Mouse (Mus musculus): ENCODE data around the gene Wwox.

The Wwox gene

DNA sequence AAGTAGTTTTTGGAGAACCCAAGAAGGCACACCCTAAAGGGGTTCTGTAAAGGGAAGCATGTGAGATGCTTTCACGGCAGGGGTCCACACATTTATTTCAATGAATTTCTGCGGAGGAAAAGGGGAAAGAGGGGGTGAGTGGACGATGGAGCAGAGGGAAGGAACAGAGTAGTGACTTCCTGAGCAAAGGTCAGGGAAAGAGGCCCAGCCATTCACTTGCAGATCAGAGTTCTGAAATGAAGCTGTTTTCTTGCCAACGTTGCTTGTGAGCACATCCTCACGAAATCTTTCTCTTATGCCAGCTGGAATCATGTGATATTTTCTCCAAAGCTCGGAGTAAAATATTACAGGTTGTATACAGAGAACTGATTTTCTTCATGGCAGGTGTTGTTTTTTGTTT lies 164.1 kb downstream of the Wwox start:
- no peak for DNase-seq

GRCm38 (mm10) chr8:114604315-114604714 lies 164.9 kb downstream of the Wwox start:
- DNase-seq, result no peak

DNA sequence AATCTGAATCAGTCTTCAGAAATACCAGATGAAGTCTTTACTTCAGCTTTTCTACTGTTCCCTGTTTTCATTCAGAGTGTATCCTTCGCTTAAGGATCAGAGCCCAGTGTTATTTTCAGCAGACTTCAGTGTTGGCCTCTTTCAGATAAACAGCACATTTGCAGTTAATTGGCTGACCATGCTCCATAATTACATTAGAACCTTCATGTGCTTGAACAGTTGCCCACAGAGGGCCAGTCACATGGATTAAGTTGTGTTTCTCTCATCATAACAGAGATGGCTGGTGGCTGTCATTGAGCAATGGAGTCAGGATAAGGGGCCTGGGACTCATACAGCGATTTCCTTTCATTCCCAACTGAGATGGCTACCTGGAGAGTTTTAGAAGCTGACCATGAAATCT lies 166.2 kb downstream of the Wwox start:
- DNase-seq, result no peak

GRCm38 (mm10) chr8:114609330-114609729 lies 169.9 kb downstream of the Wwox start:
- DNase-seq, result no peak

GRCm38 (mm10) chr8:114611075-114611474 lies 171.6 kb downstream of the Wwox start:
- no peak for DNase-seq

DNA sequence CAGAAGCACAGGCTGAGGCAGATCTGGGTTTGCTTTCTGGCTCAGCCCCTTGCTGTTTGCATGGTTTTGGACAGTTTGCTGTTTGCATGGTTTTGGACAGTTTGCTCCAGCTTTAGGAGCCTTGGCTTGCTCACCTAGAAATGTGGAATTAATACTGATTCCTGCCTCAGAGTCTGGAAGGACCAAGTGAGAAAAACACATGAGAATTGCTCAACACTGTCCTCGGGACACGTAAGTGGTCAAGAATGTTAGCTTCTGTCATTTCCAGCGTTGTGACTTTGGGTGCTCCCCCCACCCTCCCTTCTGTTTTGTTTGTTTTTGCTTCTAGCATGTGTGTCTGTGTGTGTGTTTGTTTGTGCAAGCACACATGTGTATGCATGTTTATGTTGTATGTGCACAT lies 172.6 kb downstream of the Wwox start:
- DNase-seq, result no peak

DNA sequence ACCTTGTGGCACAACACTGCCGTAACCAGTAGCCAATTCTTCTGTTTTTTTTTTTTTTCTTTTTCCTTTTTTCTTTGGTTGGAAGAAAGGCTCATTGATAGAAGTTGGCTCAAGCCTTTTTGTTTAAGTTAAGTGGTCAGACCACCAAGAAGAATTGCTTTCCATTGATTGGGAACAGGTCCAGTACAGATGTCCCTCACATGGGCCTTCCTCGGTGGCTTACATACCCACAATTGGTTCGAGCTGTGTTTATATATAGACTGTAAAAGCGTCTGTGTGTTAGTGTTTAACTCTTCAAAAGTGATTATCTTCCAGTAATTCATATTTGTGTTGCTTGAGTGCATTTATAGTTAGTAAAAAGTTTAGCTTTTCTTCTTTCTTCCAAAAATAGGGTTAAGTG lies 176.0 kb downstream of the Wwox start:
- no peak for DNase-seq

- DNase-seq, result no peak
Observed at GRCm38 (mm10) chr8:114615908-114616307, 176.5 kb downstream of the Wwox start.

- no peak for DNase-seq
Observed at GRCm38 (mm10) chr8:114618908-114619508, 179.6 kb downstream of the Wwox start.

- no peak for DNase-seq
Observed at GRCm38 (mm10) chr8:114625402-114625801, 185.9 kb downstream of the Wwox start.

DNA sequence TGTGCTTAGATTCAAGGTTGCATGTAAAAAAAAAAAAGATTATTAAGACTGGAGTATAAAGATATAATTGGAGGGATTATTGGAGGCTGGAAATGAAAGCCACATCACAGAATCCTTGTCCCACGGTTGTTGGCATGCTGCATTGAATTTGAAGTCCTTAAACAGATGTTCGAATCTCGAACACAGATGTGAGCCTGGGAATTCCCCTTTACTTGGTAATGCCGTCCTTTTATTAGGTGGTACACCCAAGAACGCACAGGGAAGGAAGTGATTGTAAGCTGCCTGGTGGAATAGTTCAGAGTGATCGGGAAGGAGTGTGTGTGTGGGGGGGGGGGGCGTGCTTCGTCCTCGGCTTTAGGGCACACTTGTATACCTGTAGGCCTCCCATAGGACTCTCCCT lies 187.4 kb downstream of the Wwox start:
- no peak for DNase-seq

GRCm38 (mm10) chr8:114629719-114630118 lies 190.3 kb downstream of the Wwox start:
- no peak for DNase-seq

- DNase-seq, result no peak
Observed at GRCm38 (mm10) chr8:114631087-114631486, 191.6 kb downstream of the Wwox start.

DNA sequence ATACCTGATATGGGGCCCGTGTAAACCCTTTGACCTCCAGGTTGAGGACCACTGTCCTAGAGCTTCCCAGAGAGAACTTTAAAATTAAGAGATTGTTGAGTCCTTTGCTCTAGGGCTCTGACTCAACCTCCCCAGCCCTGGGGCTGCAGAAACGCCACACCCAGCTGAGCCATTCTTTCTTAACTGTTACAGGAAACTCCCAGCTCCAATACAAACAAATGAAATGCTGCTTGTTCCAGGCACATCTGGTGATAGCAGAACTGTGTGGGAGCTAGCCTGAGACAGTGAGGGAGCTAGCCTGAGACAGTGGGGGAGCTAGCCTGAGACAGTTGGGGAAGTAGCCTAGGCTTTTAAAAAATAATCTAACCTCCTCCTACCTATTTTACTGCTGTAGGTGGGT lies 194.7 kb downstream of the Wwox start:
- no peak for DNase-seq

DNA sequence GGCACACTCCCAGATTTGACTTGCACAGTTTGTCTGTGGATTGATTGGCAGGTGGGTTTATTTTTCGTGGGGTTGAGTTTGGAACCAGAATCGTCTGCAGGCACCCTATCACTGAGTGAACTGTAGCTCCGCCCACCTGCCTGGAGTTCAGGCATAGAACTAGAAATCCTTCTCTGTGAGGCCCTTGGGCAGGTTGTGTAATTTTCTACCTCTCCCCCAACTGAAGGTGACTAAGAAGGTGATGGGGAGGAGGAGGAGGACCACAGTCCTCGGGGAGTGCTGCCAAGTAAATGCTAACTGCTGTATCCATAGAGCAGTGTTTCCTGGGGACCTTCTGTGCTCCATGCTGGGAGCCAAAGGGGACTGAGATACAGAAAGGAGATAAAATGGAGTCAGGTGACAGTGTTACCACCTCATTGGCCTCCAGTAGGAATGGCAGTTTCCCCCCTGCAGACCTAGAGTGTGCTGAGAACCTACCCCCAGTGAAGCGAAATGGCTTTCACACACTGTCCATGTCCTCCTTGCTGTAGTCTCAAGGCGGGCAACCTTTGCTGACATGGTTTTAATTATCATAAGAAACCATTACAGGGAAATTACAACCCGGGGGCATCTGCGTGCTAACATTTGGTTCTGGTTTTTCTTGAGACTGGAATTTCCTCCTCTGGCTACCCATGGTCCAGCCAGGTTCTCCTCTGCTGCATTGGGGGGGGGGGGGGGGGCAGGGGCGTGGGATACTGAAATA lies 195.4 kb downstream of the Wwox start:
- DNase-seq, result no peak

DNA sequence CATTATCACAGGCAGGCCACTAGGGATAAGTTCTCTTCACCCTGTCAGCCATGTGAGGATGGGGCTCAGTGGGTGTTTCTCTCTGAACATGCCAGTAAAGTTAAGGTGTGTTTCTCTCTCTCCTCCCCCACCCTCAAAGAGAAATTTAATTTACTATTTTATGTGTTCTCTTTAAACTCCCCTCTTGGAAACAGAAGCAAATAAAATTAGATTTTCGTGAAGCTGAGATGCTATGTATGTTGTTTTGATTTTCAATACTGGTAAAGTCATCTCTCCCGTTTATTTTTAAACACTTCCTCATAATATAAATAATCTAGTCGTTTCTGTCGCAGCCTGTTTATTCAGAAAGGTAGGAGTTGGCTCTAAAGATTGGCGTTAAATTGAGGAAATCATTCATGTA lies 196.9 kb downstream of the Wwox start:
- no peak for DNase-seq

DNA sequence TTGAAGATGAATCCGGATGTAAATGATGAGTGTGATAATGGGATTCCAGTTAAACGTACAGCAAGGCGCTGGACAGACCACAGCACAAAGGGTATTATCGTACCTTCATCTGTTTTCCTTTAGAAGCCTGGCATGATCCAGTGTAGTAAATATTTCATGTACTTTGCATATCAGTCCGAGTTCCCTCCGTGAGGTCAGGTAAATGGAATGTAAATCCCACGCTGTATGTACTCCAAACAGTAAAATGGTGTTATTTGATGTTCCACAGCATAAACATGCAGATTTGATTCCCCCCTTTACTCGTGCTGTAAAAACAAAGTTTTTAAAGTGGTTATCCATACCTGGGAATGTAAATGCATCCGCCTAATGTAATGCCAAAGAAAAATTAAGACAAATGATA lies 202.4 kb downstream of the Wwox start:
- no peak for DNase-seq

GRCm38 (mm10) chr8:114650789-114651188 lies 211.3 kb downstream of the Wwox start:
- DNase-seq, result no peak

GRCm38 (mm10) chr8:114657789-114658188 lies 218.3 kb downstream of the Wwox start:
- DNase-seq, result no peak

GRCm38 (mm10) chr8:114658475-114658874 lies 219.0 kb downstream of the Wwox start:
- no peak for DNase-seq

GRCm38 (mm10) chr8:114663053-114663452 lies 223.6 kb downstream of the Wwox start:
- DNase-seq, result no peak

GRCm38 (mm10) chr8:114665521-114665920 lies 226.1 kb downstream of the Wwox start:
- no peak for DNase-seq

- DNase-seq, result no peak
Observed at GRCm38 (mm10) chr8:114670801-114671200, 231.3 kb downstream of the Wwox start.

- DNase-seq, result no peak
Observed at GRCm38 (mm10) chr8:114671237-114671674, 231.8 kb downstream of the Wwox start.

DNA sequence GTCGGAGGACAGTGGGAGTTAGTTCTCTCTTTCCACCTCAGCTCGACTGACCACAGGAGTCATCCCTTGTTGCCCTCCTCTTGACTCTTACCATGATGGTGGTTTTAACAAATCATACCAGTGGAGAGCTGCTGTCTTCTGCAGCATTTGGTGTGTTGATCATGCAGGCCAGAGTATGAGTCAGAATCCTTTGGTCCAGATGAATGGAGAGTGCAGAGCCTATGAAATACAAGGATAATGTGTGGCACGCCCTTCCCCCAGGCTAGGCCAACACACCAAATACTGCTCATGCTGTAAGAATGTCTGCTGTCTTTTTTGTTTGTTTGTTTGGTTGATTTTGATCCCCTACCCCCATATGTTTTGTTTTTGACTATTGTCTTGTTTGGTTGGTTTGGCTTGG lies 234.0 kb downstream of the Wwox start:
- no peak for DNase-seq
